Mouse (Mus musculus): ENCODE data around the gene Notch2. TPM values are rescaled to one million over a fixed set of nuclear protein-coding genes. Genes with fewer than 3 reads are reported as not detected.

Gene Notch2
- total and polyA plus RNA-seq, 3 experiments, result 3.3 to 11.3 (median 11.1) TPM

- Histone ChIP-seq H3K4me1 (ENCODE audit: control insufficient read depth in 1 of 2, insufficient read depth in 2 of 2) (peaks cover 12 to 76% of the 10 kb centered on the region in 2 experiments), H3K9me3 (replicated peaks; ENCODE audit: low read length) (no peaks in the 10 kb centered on the region)
- dilution Hi-C loops (cut with MboI; ENCODE audit: extremely low pct_ligation_motif_present, extremely low pct_unique_long_range_greater_than_20kb, low sequenced_read_pairs), result no loop called here
Measured at GRCm38 (mm10) chr3:98032191-98032590, 18.9 kb downstream of the Notch2 start.

DNA sequence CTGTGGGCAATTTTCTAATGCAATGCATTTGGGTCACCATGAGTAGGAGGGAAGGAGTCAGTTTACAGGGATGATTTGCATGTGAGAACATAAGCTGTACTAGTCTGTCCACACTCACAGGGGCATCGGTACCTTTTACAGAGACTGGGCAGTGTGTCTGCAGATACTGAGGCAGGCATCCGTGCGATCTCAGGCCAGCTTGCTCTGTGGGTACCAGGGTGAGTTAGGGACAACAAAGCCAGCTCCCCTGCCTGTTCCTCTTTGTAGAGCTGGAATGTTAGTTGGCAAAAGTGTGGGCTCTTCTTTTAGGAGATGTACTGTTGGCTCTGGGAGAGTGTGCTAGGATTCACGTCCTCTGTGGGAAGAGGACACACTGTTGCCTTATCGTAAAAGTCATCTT is 19.6 kb downstream of the Notch2 start:
- Histone ChIP-seq H3K4me3 (replicated peaks in 1 of 3; ENCODE audit: low read depth in 2 of 3, low read length in 2 of 3, poor library complexity in 1 of 3) (no peak overlapping the region), H3K9ac (ENCODE audit: insufficient read depth, low read depth) (no peak overlapping the region), H3K4me1 (ENCODE audit: control insufficient read depth in 1 of 2, insufficient read depth in 2 of 2) (peaks cover 11 to 69% of the 10 kb centered on the region in 2 experiments), H3K27me3 (replicated peaks) (no peaks in the 10 kb centered on the region), H3K36me3 (replicated peaks in 1 of 2; ENCODE audit: control insufficient read depth in 1 of 2, insufficient read depth in 1 of 2, low read length in 1 of 2) (peaks cover 0 to 19% of the 10 kb centered on the region in 2 experiments), H3K27ac (ENCODE audit: insufficient read depth, low read depth) (no peak overlapping the region), H3K4me2 (ENCODE audit: insufficient read depth, low read depth, poor library complexity, severe bottlenecking) (no peak overlapping the region), H3K79me2 (replicated peaks; ENCODE audit: control insufficient read depth, extremely low read depth, insufficient read depth, poor library complexity, severe bottlenecking) (no peaks in the 10 kb centered on the region), H3K9me3 (replicated peaks; ENCODE audit: low read length) (no peaks in the 10 kb centered on the region)
- dilution Hi-C loops (cut with MboI; ENCODE audit: extremely low pct_ligation_motif_present, extremely low pct_unique_long_range_greater_than_20kb, low sequenced_read_pairs) (no loop called here), in situ Hi-C loops (cut with MboI; ENCODE audit: low pct_ligation_motif_present, low pct_unique_long_range_greater_than_20kb, low sequenced_read_pairs) (no loop called here)
- no peak for DNase-seq (ENCODE audit: extremely low read depth)
- TF ChIP-seq RCOR1 (conservative IDR thresholded peaks at IDR 0.05; ENCODE audit: low read depth, low read length) (no peak), KAT2A (IDR thresholded peaks at IDR 0.05; ENCODE audit: insufficient replicate concordance, low read length) (no peak), UBTF (IDR thresholded peaks at IDR 0.05; ENCODE audit: low read depth, low read length) (no peak), CTCF (conservative IDR thresholded peaks at IDR 0.05 in 1 of 2, IDR thresholded peaks at IDR 0.05 in 1 of 2; ENCODE audit: low read depth in 2 of 2, low read length in 2 of 2) (no peak), ZC3H11A (IDR thresholded peaks at IDR 0.05; ENCODE audit: low read depth, low read length) (no peak), IRF4 (IDR thresholded peaks at IDR 0.05; ENCODE audit: low read depth, low read length) (no peak), CHD2 (IDR thresholded peaks at IDR 0.05; ENCODE audit: low read length) (no peak), JUN (IDR thresholded peaks at IDR 0.05; ENCODE audit: insufficient read depth, low read depth, low read length) (no peak), BHLHE40 (IDR thresholded peaks at IDR 0.05; ENCODE audit: low read depth, low read length) (no peak), MAFK (IDR thresholded peaks at IDR 0.05; ENCODE audit: insufficient replicate concordance, low read length) (no peak), MAZ (IDR thresholded peaks at IDR 0.05; ENCODE audit: low read depth, low read length) (no peak), RAD21 (IDR thresholded peaks at IDR 0.05; ENCODE audit: low read depth, low read length) (no peak), ELF1 (IDR thresholded peaks at IDR 0.05; ENCODE audit: low read depth, low read length) (no peak), SIN3A (IDR thresholded peaks at IDR 0.05; ENCODE audit: low read length) (no peak), MEF2A (IDR thresholded peaks at IDR 0.05; ENCODE audit: borderline replicate concordance, low read depth, low read length) (no peak), GABPA (IDR thresholded peaks at IDR 0.05; ENCODE audit: insufficient replicate concordance, low read depth, low read length) (no peak)

More at GRCm38 (mm10) chr3:98032191-98032590, 18.9 kb downstream of the Notch2 start:
- TF ChIP-seq ETS1 (conservative IDR thresholded peaks at IDR 0.05; ENCODE audit: low read depth, low read length) (no peak), PAX5 (IDR thresholded peaks at IDR 0.05; ENCODE audit: low read length) (no peak), MAFK (IDR thresholded peaks at IDR 0.05; ENCODE audit: insufficient replicate concordance, low read length) (no peak), USF1 (IDR thresholded peaks at IDR 0.05; ENCODE audit: low read depth, low read length) (no peak), GABPA (IDR thresholded peaks at IDR 0.05; ENCODE audit: insufficient replicate concordance, low read depth, low read length) (no peak), MYC (IDR thresholded peaks at IDR 0.05; ENCODE audit: low read depth, low read length) (no peak), KAT2A (IDR thresholded peaks at IDR 0.05; ENCODE audit: insufficient replicate concordance, low read length) (no peak), E2F4 (IDR thresholded peaks at IDR 0.05; ENCODE audit: insufficient replicate concordance, low read depth, low read length) (no peak), ELF1 (IDR thresholded peaks at IDR 0.05; ENCODE audit: low read depth, low read length) (no peak), ZMIZ1 (IDR thresholded peaks at IDR 0.05; ENCODE audit: low read depth, low read length) (no peak), USF2 (conservative IDR thresholded peaks at IDR 0.05; ENCODE audit: low read depth, low read length) (no peak), RAD21 (IDR thresholded peaks at IDR 0.05; ENCODE audit: low read depth, low read length) (no peak), NRF1 (IDR thresholded peaks at IDR 0.05; ENCODE audit: low read depth, low read length) (no peak), BHLHE40 (IDR thresholded peaks at IDR 0.05; ENCODE audit: low read depth, low read length) (no peak), NELFE (IDR thresholded peaks at IDR 0.05; ENCODE audit: low read depth, low read length) (no peak), SIN3A (IDR thresholded peaks at IDR 0.05; ENCODE audit: low read length) (no peak), MXI1 (IDR thresholded peaks at IDR 0.05; ENCODE audit: low read depth, low read length) (no peak), POLR2A (IDR thresholded peaks at IDR 0.05; ENCODE audit: low read depth, low read length) (no peak), IRF4 (IDR thresholded peaks at IDR 0.05; ENCODE audit: low read depth, low read length) (no peak)
- no peak for DNase-seq (ENCODE audit: extremely low read depth)
- Histone ChIP-seq H3K4me3 (replicated peaks in 1 of 3; ENCODE audit: low read depth in 2 of 3, low read length in 2 of 3, poor library complexity in 1 of 3) (no peak overlapping the region), H3K79me2 (replicated peaks; ENCODE audit: control insufficient read depth, extremely low read depth, insufficient read depth, poor library complexity, severe bottlenecking) (no peaks in the 10 kb centered on the region), H3K27ac (ENCODE audit: insufficient read depth, low read depth) (no peak overlapping the region), H3K27me3 (replicated peaks) (no peaks in the 10 kb centered on the region), H3K36me3 (replicated peaks in 1 of 2; ENCODE audit: control insufficient read depth in 1 of 2, insufficient read depth in 1 of 2, low read length in 1 of 2) (peaks cover 0 to 15% of the 10 kb centered on the region in 2 experiments), H3K4me2 (ENCODE audit: insufficient read depth, low read depth, poor library complexity, severe bottlenecking) (no peak overlapping the region), H3K9ac (ENCODE audit: insufficient read depth, low read depth) (no peak overlapping the region)
- in situ Hi-C loops (cut with MboI; ENCODE audit: low pct_ligation_motif_present, low pct_unique_long_range_greater_than_20kb, low sequenced_read_pairs), result no loop called here

Data from CH12.LX (cell line).